Mouse (Mus musculus) stomach, postnatal 0 days (tissue): ENCODE measurements around the gene Zfp653.

Source experiments
- CTCF ChIP-seq: IDR thresholded peaks from 2 replicates; pipeline ENCODE4 v1.5.1; 2016; ENCODE audit warnings: antibody characterized with exemption, low read depth, mild to moderate bottlenecking, moderate library complexity
- EP300 ChIP-seq: optimal IDR thresholded peaks from 2 replicates; pipeline ENCODE3; 2016; ENCODE audit warnings: antibody characterized with exemption

GRCm38 (mm10) chr9:22065642-22066041 lies 5.5 kb downstream of the Zfp653 start:
- no peak for TF ChIP-seq EP300
- TF ChIP-seq CTCF, result no peak
